ENCODE assay signal across 8 mouse cellular contexts in the genomic region with DNA sequence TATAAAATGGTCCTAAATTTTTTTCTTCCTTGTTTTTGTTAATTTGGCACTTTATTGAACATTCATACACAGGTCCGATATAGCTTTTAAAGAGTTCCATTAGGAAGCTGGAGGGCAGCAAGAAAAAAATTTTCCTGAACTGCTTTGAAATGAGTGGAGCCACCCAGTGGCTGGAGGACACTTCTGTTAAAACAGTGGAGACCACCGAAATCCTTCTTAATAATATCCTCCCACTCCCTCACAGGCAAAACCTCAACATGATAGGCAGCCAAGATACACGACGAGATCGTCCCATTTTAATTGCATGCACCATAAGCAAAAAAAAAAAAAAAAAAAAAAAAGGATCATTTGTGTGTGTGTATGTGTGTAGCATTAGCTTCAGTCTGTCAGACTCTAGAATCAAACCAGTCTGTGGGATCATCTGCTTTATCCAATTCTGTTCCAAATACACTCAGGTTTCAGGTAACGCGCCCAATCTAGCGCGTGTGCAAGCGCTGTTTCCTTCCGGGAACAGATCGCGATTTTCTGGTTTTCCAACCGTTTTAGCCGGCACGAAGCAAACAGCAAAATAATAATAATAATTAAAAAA. TPM values are rescaled to one million over a fixed set of nuclear protein-coding genes. Genes with fewer than 3 reads are reported as not detected.
DNase-seq lines count a peak whose midpoint lies in the region; ATAC-seq and TF ChIP-seq lines count a peak whose summit lies in the region.

No protein-coding gene starts in this region.

- no peaks in the 10 kb centered on the region for H3K9me3 ChIP-seq in limb, embryonic 10.5 days (replicated peaks)
- no peaks in the 10 kb centered on the region for H3K9me3 ChIP-seq in midbrain, embryonic 12.5 days

- peak overlapping the region; percentile 99 for H3K9ac ChIP-seq in heart, adult 2 months (ENCODE audit: low read depth, low read length)
- peak overlapping the region; percentile 96 for H3K9ac ChIP-seq in midbrain, embryonic 12.5 days (replicated peaks)

- peak overlapping the region; percentile 98 for H3K27ac ChIP-seq in heart, adult 2 months
- H3K27ac ChIP-seq in limb, embryonic 10.5 days = peak overlapping the region; percentile 99
- peak overlapping the region; percentile 99 for H3K27ac ChIP-seq in midbrain, embryonic 12.5 days (replicated peaks)

- no peaks in the 10 kb centered on the region for H3K79me2 ChIP-seq in heart, adult 2 months (replicated peaks; ENCODE audit: control insufficient read depth, insufficient read depth, low read length)

- ATAC-seq in midbrain, embryonic 12.5 days (ENCODE audit: low FRiP score, low read depth) = no peak

- no peaks in the 10 kb centered on the region for H3K27me3 ChIP-seq in heart, adult 2 months (ENCODE audit: control insufficient read depth, insufficient read depth, low read length)
- H3K27me3 ChIP-seq in limb, embryonic 10.5 days (ENCODE audit: low read depth, poor library complexity, severe bottlenecking) = no peaks in the 10 kb centered on the region
- no peaks in the 10 kb centered on the region for H3K27me3 ChIP-seq in midbrain, embryonic 12.5 days

- TF ChIP-seq EP300 in heart, adult 2 months (IDR thresholded peaks at IDR 0.05; ENCODE audit: insufficient read depth, low read depth, low read length) = no peak

- peak overlapping the region; percentile 57 for H3K4me2 ChIP-seq in midbrain, embryonic 12.5 days (replicated peaks)

- peak; percentile 14 to 29 for DNase-seq in heart, adult 2 months
- DNase-seq in heart, adult 8-10 months (ENCODE audit: low spot score) = no peak
- DNase-seq in MEL-GATA-1-ER (ENCODE audit: extremely low read depth, low read depth) = peak; percentile 63
- DNase-seq in embryo, embryonic 10.5 days (ENCODE audit: low spot score) = peak; percentile 83
- DNase-seq in heart, postnatal 4 days = peak; percentile 43
- no peak for DNase-seq in limb, embryonic 10.5 days (ENCODE audit: low spot score)
- peak; percentile 43 for DNase-seq in yolk sac, embryonic 10.5 days (ENCODE audit: low spot score)

- H3K36me3 ChIP-seq in heart, adult 2 months (ENCODE audit: control insufficient read depth, insufficient read depth, low read length) = peaks cover 14% of the 10 kb centered on the region
- peaks cover 24% of the 10 kb centered on the region for H3K36me3 ChIP-seq in limb, embryonic 10.5 days
- peaks cover 18% of the 10 kb centered on the region for H3K36me3 ChIP-seq in midbrain, embryonic 12.5 days

- H3K4me3 ChIP-seq in heart, adult 2 months = peak overlapping the region; percentile 68
- peak overlapping the region; percentile 94 for H3K4me3 ChIP-seq in limb, embryonic 10.5 days
- peak overlapping the region; percentile 81 for H3K4me3 ChIP-seq in midbrain, embryonic 12.5 days

- under 1% methylated on average over 16 of the region's 16 CpGs for WGBS in heart, adult 2 months
- 1% methylated on average over 16 of the region's 16 CpGs for WGBS in limb, embryonic 10.5 days
- whole genome bisulfite sequencing in midbrain, embryonic 12.5 days = under 1% methylated on average over 16 of the region's 16 CpGs

- H3K4me1 ChIP-seq in heart, adult 2 months (ENCODE audit: control insufficient read depth, insufficient read depth, low read length) = peaks cover 3% of the 10 kb centered on the region
- H3K4me1 ChIP-seq in limb, embryonic 10.5 days = peaks cover 20% of the 10 kb centered on the region
- peaks cover 19% of the 10 kb centered on the region for H3K4me1 ChIP-seq in midbrain, embryonic 12.5 days

- intact Hi-C loops in heart, adult 2 months (cut with DNase I) = loop anchor here (5.0 to 10.0 kb wide), 2 partner anchors 134 to 204 kb away; no protein-coding TSS in a partner anchor

- no peak for TF ChIP-seq POLR2A in heart, adult 2 months (IDR thresholded peaks at IDR 0.05; ENCODE audit: insufficient read depth, low read depth, low read length)

- TF ChIP-seq CTCF in heart, adult 2 months (IDR thresholded peaks at IDR 0.05) = peak; percentile 67

RNA-seq across cellular contexts. Expression of gene AC153137.1, which starts 29.3 kb away (rescaled TPM):
- total RNA-seq in heart, adult 2 months (2021) = not detected
- polyA plus RNA-seq in heart, adult 2 months (2012; rRNA removed) = not detected in 2 replicates
- total RNA-seq in heart, adult 8-10 months (2022) = not detected
- total RNA-seq in heart, postnatal 4 days (2021) = not detected
- polyA plus RNA-seq in limb, embryonic 10.5 days (2016; fragmentation: Nextera tagmentation; extraction: Ambion mirVana) = not detected in 2 replicates
- not detected in 2 replicates for polyA plus RNA-seq in midbrain, embryonic 12.5 days (2016; fragmentation: Nextera tagmentation; extraction: Ambion mirVana)

Comparison
In these comparisons a context has a peak if more than half of its experiments do, and no peak if none do; other contexts are left out.
1. DNase-seq: peak in heart, adult 2 months (2 of 2), MEL-GATA-1-ER (single experiment), embryo, embryonic 10.5 days (single experiment), heart, postnatal 4 days (single experiment) and yolk sac, embryonic 10.5 days (single experiment); none in heart, adult 8-10 months (single experiment) and limb, embryonic 10.5 days (single experiment).
2. Peak in every context shown above with its lines, with median percentiles within 50 percentile points of each other: H3K27ac ChIP-seq and H3K4me3 ChIP-seq.